21 mouse cellular contexts compared by ENCODE assay signal in genomic region chr5:138219864-138220263, GRCm38 (mm10). TPM values are rescaled to one million over a fixed set of nuclear protein-coding genes. Genes with fewer than 3 reads are reported as not detected.
"Had no signal": no experiment of that assay in that cellular context is flagged by ENCODE, and none has a peak within 500 bp of the region (broad histone marks: within the 10 kb centered on the region; RNA-seq: fewer than 3 reads in every experiment).

No protein-coding gene starts in this region.

- H3K4me3 ChIP-seq: midbrain, embryonic 10.5 days; midbrain, embryonic 12.5 days; myocyte; neural tube, embryonic 13.5 days; neural tube, embryonic 15.5 days had no signal

- H3K9ac ChIP-seq: lung, embryonic 14.5 days; midbrain, embryonic 12.5 days; neural tube, embryonic 13.5 days; neural tube, embryonic 15.5 days had no signal

- H3K9me3 ChIP-seq: neural tube, embryonic 15.5 days had no signal

- H3K27ac ChIP-seq: midbrain, embryonic 10.5 days; midbrain, embryonic 12.5 days; neural tube, embryonic 13.5 days; neural tube, embryonic 15.5 days had no signal

- ATAC-seq: midbrain, embryonic 16.5 days had no signal

- H3K4me1 ChIP-seq: midbrain, embryonic 10.5 days; midbrain, embryonic 12.5 days; neural tube, embryonic 13.5 days; neural tube, embryonic 15.5 days had no signal

- H3K36me3 ChIP-seq: midbrain, embryonic 10.5 days; midbrain, embryonic 12.5 days; neural tube, embryonic 13.5 days; neural tube, embryonic 15.5 days had no signal

- DNase-seq: lung, embryonic 14.5 days; lung, postnatal 10 days; lung, postnatal 4 days; midbrain, embryonic 14.5 days; retina, postnatal 1 day; right cerebral cortex, adult 18-20 months; right cerebral cortex, postnatal 25 days; right cerebral cortex, postnatal 4 days; spleen, adult 18-20 months; thymus, adult 18-20 months; thymus, postnatal 14 days; thymus, postnatal 36 days had no signal

- H3K4me2 ChIP-seq: lung, embryonic 14.5 days; midbrain, embryonic 12.5 days; neural tube, embryonic 13.5 days; neural tube, embryonic 15.5 days had no signal

- H3K27me3 ChIP-seq: midbrain, embryonic 12.5 days; neural tube, embryonic 13.5 days; neural tube, embryonic 15.5 days had no signal

RNA-seq across cellular contexts. Expression of gene Nxpe5, which starts 5.8 kb away (rescaled TPM):
- polyA plus RNA-seq: lung, embryonic 14.5 days; lung, embryonic 16.5 days; midbrain, embryonic 10.5 days; midbrain, embryonic 12.5 days; midbrain, embryonic 14.5 days; midbrain, embryonic 16.5 days; myocyte; neural tube, embryonic 11.5 days; neural tube, embryonic 13.5 days; neural tube, embryonic 15.5 days; stomach, embryonic 14.5 days had no signal
